Comparison of ENCODE assay signal across 8 mouse cellular contexts in the genomic region with DNA sequence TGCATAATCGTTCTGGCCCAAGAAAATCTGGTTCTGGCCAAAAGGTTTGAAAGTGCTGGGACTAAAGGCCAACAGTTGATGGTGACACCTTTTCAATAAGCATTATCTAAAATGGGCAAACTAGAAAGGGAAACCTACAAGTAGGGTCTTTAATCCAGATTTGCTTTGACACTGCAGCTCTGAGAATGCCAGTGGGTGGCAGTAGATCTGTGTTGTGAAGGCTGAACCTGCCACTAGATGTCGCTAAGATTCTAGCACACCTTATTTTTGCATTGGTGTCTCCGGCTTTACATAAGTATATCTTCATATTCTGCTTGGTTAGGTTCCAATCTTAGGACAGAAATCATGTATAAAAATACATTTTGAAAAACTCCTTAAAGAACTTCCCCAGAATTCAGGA. TPM values are rescaled to one million over a fixed set of nuclear protein-coding genes. Genes with fewer than 3 reads are reported as not detected.
A peak's percentile ranks its signal among the peaks of the same experiment; 100 is the strongest.
DNase-seq lines count a peak whose midpoint lies in the region; ATAC-seq and TF ChIP-seq lines count a peak whose summit lies in the region.

No protein-coding gene starts in this region.

- TF ChIP-seq CTCF in cerebellum, adult 2 months (IDR thresholded peaks at IDR 0.05; ENCODE audit: borderline replicate concordance, insufficient read depth, low read depth, low read length) = peak; percentile 85

- no peak overlapping the region for H3K4me2 ChIP-seq in midbrain, embryonic 14.5 days (ENCODE audit: low read length)

- H3K4me3 ChIP-seq in cerebellum, adult 2 months (replicated peaks; ENCODE audit: insufficient read depth, low read depth, low read length) = peak overlapping the region; percentile 28
- H3K4me3 ChIP-seq in midbrain, embryonic 14.5 days (replicated peaks; ENCODE audit: low read depth, low read length) = no peak overlapping the region

- H3K27ac ChIP-seq in cerebellum, adult 2 months (ENCODE audit: insufficient read depth, low read length) = no peak overlapping the region
- H3K27ac ChIP-seq in midbrain, embryonic 14.5 days (replicated peaks; ENCODE audit: low read depth, low read length) = no peak overlapping the region

- ATAC-seq in inflammation-experienced regulatory T-cells, adult 6 months = peak; percentile 86
- peak; percentile 60; the same call in 1 of the 2 replicates for ATAC-seq in midbrain, embryonic 14.5 days (ENCODE audit: low FRiP score, low TSS enrichment)

- H3K36me3 ChIP-seq in midbrain, embryonic 14.5 days (ENCODE audit: control insufficient read depth, insufficient read depth, low read length) = peaks cover 21% of the 10 kb centered on the region; the same call in 1 of the 2 replicates

- no peaks in the 10 kb centered on the region; the same call in 1 of the 2 replicates for H3K4me1 ChIP-seq in cerebellum, adult 2 months (ENCODE audit: control insufficient read depth, insufficient read depth, low read length)
- no peaks in the 10 kb centered on the region for H3K4me1 ChIP-seq in midbrain, embryonic 14.5 days (ENCODE audit: control insufficient read depth, insufficient read depth, low read length)

- intact Hi-C loops in left cerebral cortex, postnatal 14 days (cut with DNase I) = loop anchor here (5.0 to 10.0 kb wide), 3 partner anchors 152 to 385 kb away; no protein-coding TSS in a partner anchor

- peak; percentile 25 for DNase-seq in ovary, adult 18-20 months (ENCODE audit: low spot score)
- no peak for DNase-seq in ovary, postnatal 10 days (ENCODE audit: low spot score)
- DNase-seq in cerebellum, adult 2 months = peak; percentile 76 to 81
- peak; percentile 82 to 94 for DNase-seq in frontal cortex, adult 2 months (ENCODE audit: extremely low spot score in 1 of 2, low spot score in 1 of 2)
- DNase-seq in left cerebral cortex, postnatal 14 days (ENCODE audit: low spot score in 2 of 2) = peak; percentile 88 to 94
- peak; percentile 92 for DNase-seq in midbrain, embryonic 14.5 days
- peak; percentile 12 to 52 for DNase-seq in spleen, postnatal 14 days (ENCODE audit: low spot score in 2 of 2)

- no peak overlapping the region for H3K9ac ChIP-seq in midbrain, embryonic 14.5 days (replicated peaks; ENCODE audit: low read length)

- H3K27me3 ChIP-seq in cerebellum, adult 2 months (ENCODE audit: control insufficient read depth, insufficient read depth, low read length) = no peaks in the 10 kb centered on the region
- H3K27me3 ChIP-seq in midbrain, embryonic 14.5 days (ENCODE audit: control insufficient read depth, insufficient read depth, low read length) = no peaks in the 10 kb centered on the region

- no peak for TF ChIP-seq POLR2A in cerebellum, adult 2 months (IDR thresholded peaks at IDR 0.05; ENCODE audit: borderline replicate concordance, insufficient read depth, low read length)

- 12% methylated on average over 3 of the region's 3 CpGs for WGBS in cerebellum, adult 2 months
- 36% methylated on average over 3 of the region's 3 CpGs for WGBS in midbrain, embryonic 14.5 days

- H3K9me3 ChIP-seq in midbrain, embryonic 14.5 days (ENCODE audit: control insufficient read depth, low read length) = no peaks in the 10 kb centered on the region

RNA-seq across cellular contexts. Expression of a gene that starts 12.6 kb away (rescaled TPM):
- 67.2 and 74.5 TPM in 2 replicates for polyA plus RNA-seq in cerebellum, adult 2 months (2012; rRNA removed)
- polyA plus RNA-seq in frontal cortex, adult 2 months (2012; rRNA removed) = 250 and 268 TPM in 2 replicates
- 100 to 1,000 TPM; 284 to 467 (median 368) TPM for polyA plus RNA-seq in inflammation-experienced regulatory T-cells, adult 6 months (2017; shearing (Covaris generic))
- 100 to 1,000 TPM; 280 to 339 TPM for total RNA-seq in left cerebral cortex, postnatal 14 days (2021)
- 217 and 234 TPM in 2 replicates for polyA plus RNA-seq in midbrain, embryonic 14.5 days (2014; fragmentation: Nextera tagmentation; extraction: Ambion mirVana)

RNA-seq across cellular contexts. Expression of a gene that starts 20.8 kb away (rescaled TPM):
- polyA plus RNA-seq in cerebellum, adult 2 months (2012; rRNA removed) = 86.4 and 89.9 TPM in 2 replicates
- 102 and 109 TPM in 2 replicates for polyA plus RNA-seq in frontal cortex, adult 2 months (2012; rRNA removed)
- 10 to 100 TPM in 2 of 3 experiments, 1 to 10 TPM in 1; 9.3 to 11.4 (median 11.0) TPM for polyA plus RNA-seq in inflammation-experienced regulatory T-cells, adult 6 months (2017; shearing (Covaris generic))
- 100 to 1,000 TPM; 256 TPM for total RNA-seq in left cerebral cortex, postnatal 14 days (2021)
- polyA plus RNA-seq in midbrain, embryonic 14.5 days (2014; fragmentation: Nextera tagmentation; extraction: Ambion mirVana) = 36.4 and 48.0 TPM in 2 replicates
